Mouse (Mus musculus): ENCODE measurements around the gene Satb1. TPM values are rescaled to one million over a fixed set of nuclear protein-coding genes. Genes with fewer than 3 reads are reported as not detected.

The Satb1 gene
- polyA plus RNA-seq, 1 experiment, result 2.5 TPM

DNA sequence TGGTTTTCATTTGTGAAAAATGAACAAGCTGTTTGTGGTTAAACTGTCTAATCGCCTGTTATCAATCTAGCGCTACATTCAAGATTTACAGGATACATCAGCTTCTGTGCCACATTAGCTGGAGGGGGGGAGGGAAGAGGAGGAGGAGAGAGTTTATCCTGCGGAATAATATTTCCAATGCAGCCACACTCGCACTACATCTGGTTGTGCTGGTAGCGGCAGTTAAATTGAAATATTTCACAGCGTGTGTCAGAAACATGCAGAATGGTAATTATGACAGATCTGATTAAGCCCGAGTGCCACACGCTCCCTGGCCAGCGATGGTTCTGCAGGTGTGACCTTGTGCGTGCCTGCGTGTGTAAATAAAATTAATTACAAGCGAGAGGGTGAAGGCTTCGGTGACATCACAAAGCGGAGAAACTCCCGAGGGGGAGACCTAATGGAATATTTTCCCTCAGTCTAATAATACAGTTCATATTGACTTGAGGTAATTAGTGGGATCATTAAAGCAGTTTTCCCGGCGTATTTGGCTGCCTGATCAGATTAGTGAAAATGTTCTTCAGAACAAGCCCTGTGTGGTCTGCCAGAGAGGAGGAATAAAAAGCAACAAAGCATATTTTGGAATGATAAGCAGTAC lies 72.7 kb downstream of the Satb1 start:
- Histone ChIP-seq H3K27me3 (ENCODE audit: control insufficient read depth, insufficient read depth, low read length) (no peaks in the 10 kb centered on the region), H3K36me3 (ENCODE audit: control insufficient read depth, insufficient read depth, low read length) (no peaks in the 10 kb centered on the region), H3K27ac (ENCODE audit: insufficient read depth, low read depth, low read length) (no peak overlapping the region), H3K4me3 (ENCODE audit: low read depth, low read length) (no peak overlapping the region), H3K4me1 (ENCODE audit: control insufficient read depth, insufficient read depth, insufficient read length, low read length) (no peaks in the 10 kb centered on the region)
- TF ChIP-seq CTCF (IDR thresholded peaks at IDR 0.05; ENCODE audit: extremely low read depth, insufficient read length, insufficient replicate concordance, low read depth, low read length) (no peak), POLR2A (IDR thresholded peaks at IDR 0.05; ENCODE audit: low read depth, low read length) (no peak)
- WGBS, result 63% methylated on average over 17 of the region's 17 CpGs

GRCm38 (mm10) chr17:51759509-51759908 lies 73.6 kb downstream of the Satb1 start:
- no peaks in the 10 kb centered on the region for H3K36me3 ChIP-seq (ENCODE audit: control insufficient read depth, insufficient read depth, low read length)

GRCm38 (mm10) chr17:51752142-51752541 lies 80.9 kb downstream of the Satb1 start:
- H3K27me3 ChIP-seq (ENCODE audit: control insufficient read depth, insufficient read depth, low read length), result no peaks in the 10 kb centered on the region
- no peak overlapping the region for H3K27ac ChIP-seq (ENCODE audit: insufficient read depth, low read depth, low read length)
- 93% methylated on average over 4 of the region's 4 CpGs for WGBS
- H3K4me1 ChIP-seq (ENCODE audit: control insufficient read depth, insufficient read depth, insufficient read length, low read length), result no peaks in the 10 kb centered on the region
- H3K4me3 ChIP-seq (ENCODE audit: low read depth, low read length), result no peak overlapping the region
- H3K36me3 ChIP-seq (ENCODE audit: control insufficient read depth, insufficient read depth, low read length), result no peaks in the 10 kb centered on the region
- TF ChIP-seq CTCF (IDR thresholded peaks at IDR 0.05; ENCODE audit: extremely low read depth, insufficient read length, insufficient replicate concordance, low read depth, low read length), result no peak
- no peak for TF ChIP-seq POLR2A (IDR thresholded peaks at IDR 0.05; ENCODE audit: low read depth, low read length)

More at GRCm38 (mm10) chr17:51759509-51759908, 73.6 kb downstream of the Satb1 start:
- WGBS, result 79% methylated on average over 4 of the region's 4 CpGs
- H3K4me3 ChIP-seq (ENCODE audit: low read depth, low read length), result no peak overlapping the region
- H3K4me1 ChIP-seq (ENCODE audit: control insufficient read depth, insufficient read depth, insufficient read length, low read length), result no peaks in the 10 kb centered on the region
- TF ChIP-seq CTCF (IDR thresholded peaks at IDR 0.05; ENCODE audit: extremely low read depth, insufficient read length, insufficient replicate concordance, low read depth, low read length) (no peak), POLR2A (IDR thresholded peaks at IDR 0.05; ENCODE audit: low read depth, low read length) (no peak)
- H3K27ac ChIP-seq (ENCODE audit: insufficient read depth, low read depth, low read length), result no peak overlapping the region
- H3K27me3 ChIP-seq (ENCODE audit: control insufficient read depth, insufficient read depth, low read length), result no peaks in the 10 kb centered on the region

GRCm38 (mm10) chr17:51747204-51747603 lies 85.9 kb downstream of the Satb1 start:
- Histone ChIP-seq H3K27me3 (ENCODE audit: control insufficient read depth, insufficient read depth, low read length) (no peaks in the 10 kb centered on the region), H3K4me3 (ENCODE audit: low read depth, low read length) (no peak overlapping the region), H3K27ac (ENCODE audit: insufficient read depth, low read depth, low read length) (no peak overlapping the region), H3K4me1 (ENCODE audit: control insufficient read depth, insufficient read depth, insufficient read length, low read length) (no peaks in the 10 kb centered on the region), H3K36me3 (ENCODE audit: control insufficient read depth, insufficient read depth, low read length) (no peaks in the 10 kb centered on the region)
- 88% methylated on average over 9 of the region's 9 CpGs for WGBS
- TF ChIP-seq CTCF (IDR thresholded peaks at IDR 0.05; ENCODE audit: extremely low read depth, insufficient read length, insufficient replicate concordance, low read depth, low read length) (no peak), POLR2A (IDR thresholded peaks at IDR 0.05; ENCODE audit: low read depth, low read length) (no peak)

GRCm38 (mm10) chr17:51742502-51742901 lies 90.6 kb downstream of the Satb1 start:
- Histone ChIP-seq H3K36me3 (ENCODE audit: control insufficient read depth, insufficient read depth, low read length) (no peaks in the 10 kb centered on the region), H3K4me1 (ENCODE audit: control insufficient read depth, insufficient read depth, insufficient read length, low read length) (no peaks in the 10 kb centered on the region), H3K27me3 (ENCODE audit: control insufficient read depth, insufficient read depth, low read length) (no peaks in the 10 kb centered on the region), H3K27ac (ENCODE audit: insufficient read depth, low read depth, low read length) (no peak overlapping the region), H3K4me3 (ENCODE audit: low read depth, low read length) (no peak overlapping the region)
- no peak for TF ChIP-seq POLR2A (IDR thresholded peaks at IDR 0.05; ENCODE audit: low read depth, low read length)
- TF ChIP-seq CTCF (IDR thresholded peaks at IDR 0.05; ENCODE audit: extremely low read depth, insufficient read length, insufficient replicate concordance, low read depth, low read length), result no peak
- 81% methylated on average over 10 of the region's 10 CpGs for WGBS

DNA sequence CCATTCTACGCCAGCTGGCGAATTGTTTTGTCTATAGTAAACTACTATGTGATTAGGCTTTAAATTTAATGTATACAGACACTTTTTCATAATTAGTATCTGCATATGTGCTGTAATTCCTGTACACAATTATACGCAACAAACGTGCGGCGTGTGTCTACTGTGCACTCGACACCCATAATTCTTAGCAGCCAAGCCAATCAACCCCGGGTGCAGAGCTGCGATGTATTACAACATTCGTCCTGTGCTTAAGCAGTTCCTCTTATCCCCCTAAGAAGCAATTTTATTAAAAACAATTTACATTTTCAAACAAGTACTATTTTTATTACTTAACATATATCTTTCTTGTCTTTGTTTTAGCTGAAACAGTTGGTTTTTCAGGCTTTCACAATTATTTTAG lies 92.0 kb downstream of the Satb1 start:
- no peak for TF ChIP-seq POLR2A (IDR thresholded peaks at IDR 0.05; ENCODE audit: low read depth, low read length)
- TF ChIP-seq CTCF (IDR thresholded peaks at IDR 0.05; ENCODE audit: extremely low read depth, insufficient read length, insufficient replicate concordance, low read depth, low read length), result no peak
- H3K36me3 ChIP-seq (ENCODE audit: control insufficient read depth, insufficient read depth, low read length), result no peaks in the 10 kb centered on the region
- 85% methylated on average over 10 of the region's 10 CpGs for WGBS
- no peaks in the 10 kb centered on the region for H3K4me1 ChIP-seq (ENCODE audit: control insufficient read depth, insufficient read depth, insufficient read length, low read length)
- no peak overlapping the region for H3K27ac ChIP-seq (ENCODE audit: insufficient read depth, low read depth, low read length)
- H3K27me3 ChIP-seq (ENCODE audit: control insufficient read depth, insufficient read depth, low read length), result no peaks in the 10 kb centered on the region
- H3K4me3 ChIP-seq (ENCODE audit: low read depth, low read length), result no peak overlapping the region

DNA sequence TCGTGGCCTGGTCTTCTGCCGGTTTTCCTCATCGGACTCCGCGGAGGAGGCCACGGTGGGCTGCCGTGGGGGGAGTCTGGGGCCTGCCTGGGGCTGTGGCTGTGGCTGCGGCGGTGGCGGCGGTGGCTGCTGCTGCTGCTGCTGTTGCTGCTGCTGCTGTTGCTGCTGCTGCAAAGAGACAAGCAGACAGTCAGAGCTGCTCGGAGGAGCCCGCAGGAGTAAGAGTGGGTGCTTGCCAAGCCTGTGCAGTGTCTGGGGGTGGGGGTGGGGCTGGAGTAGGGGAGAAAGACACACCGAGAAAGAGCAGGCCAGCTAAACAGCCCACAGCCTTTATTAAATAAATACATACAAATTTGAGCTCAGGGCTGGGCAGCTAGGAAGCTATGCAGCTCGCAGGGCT lies 92.8 kb downstream of the Satb1 start:
- Histone ChIP-seq H3K4me1 (ENCODE audit: control insufficient read depth, insufficient read depth, insufficient read length, low read length) (no peaks in the 10 kb centered on the region), H3K4me3 (ENCODE audit: low read depth, low read length) (no peak overlapping the region), H3K27me3 (ENCODE audit: control insufficient read depth, insufficient read depth, low read length) (no peaks in the 10 kb centered on the region), H3K27ac (ENCODE audit: insufficient read depth, low read depth, low read length) (no peak overlapping the region), H3K36me3 (ENCODE audit: control insufficient read depth, insufficient read depth, low read length) (no peaks in the 10 kb centered on the region)
- 77% methylated on average over 15 of the region's 15 CpGs for WGBS
- no peak for TF ChIP-seq POLR2A (IDR thresholded peaks at IDR 0.05; ENCODE audit: low read depth, low read length)
- no peak for TF ChIP-seq CTCF (IDR thresholded peaks at IDR 0.05; ENCODE audit: extremely low read depth, insufficient read length, insufficient replicate concordance, low read depth, low read length)

Measured in small intestine, adult 2 months (tissue).